Mouse (Mus musculus) intestine, postnatal 0 days (tissue): ENCODE data around the gene Coq5. TPM values are rescaled to one million over a fixed set of nuclear protein-coding genes. Genes with fewer than 3 reads are reported as not detected.
A peak's percentile ranks its signal among the peaks of the same experiment; 100 is the strongest.
"Not testable (repeated sequence)": the region's sequence is repeated elsewhere in the genome, so short reads cannot be mapped to it uniquely, and the experiment has no call there.

Experiments
- ATAC-seq: fragments of 200-750 bp; cut with Nextera tagmentation; 2 replicates; pipeline ENCODE4 v1.8.0; 2017; ENCODE audit warnings: mild to moderate bottlenecking, moderate TSS enrichment, moderate library complexity
- H3K27ac ChIP-seq: fragments of 300-500 bp; sonication (generic); 2 replicates; pipeline ENCODE4 v1.5.1; 2014; ENCODE audit warnings: mild to moderate bottlenecking, low read depth, low read length, moderate library complexity
- H3K27me3 ChIP-seq: fragments of 300-500 bp; sonication (generic); replicated peaks from 2 replicates; pipeline ENCODE4 v1.6.1; 2014; ENCODE audit warnings: low read length, mixed read lengths; ENCODE audit not compliant: control insufficient read depth, insufficient read depth
- H3K36me3 ChIP-seq: fragments of 300-500 bp; sonication (generic); 2 replicates; pipeline ENCODE4 v1.6.1; 2014; ENCODE audit warnings: mild to moderate bottlenecking, moderate library complexity; ENCODE audit not compliant: control insufficient read depth, insufficient read depth
- H3K4me1 ChIP-seq: fragments of 300-500 bp; sonication (generic); replicated peaks from 2 replicates; pipeline ENCODE4 v1.6.1; 2014; ENCODE audit warnings: antibody characterized with exemption, low read length, mixed read lengths; ENCODE audit not compliant: control insufficient read depth, insufficient read depth
- H3K4me2 ChIP-seq: fragments of 300-500 bp; sonication (generic); replicated peaks from 2 replicates; pipeline ENCODE4 v1.6.1; 2014; ENCODE audit warnings: low read depth, mild to moderate bottlenecking, moderate library complexity
- H3K4me3 ChIP-seq: fragments of 300-500 bp; sonication (generic); 2 replicates; pipeline ENCODE4 v1.5.1; 2014; ENCODE audit warnings: low read depth, low read length
- H3K9ac ChIP-seq: fragments of 300-500 bp; sonication (generic); 2 replicates; pipeline ENCODE4 v1.6.1; 2014; ENCODE audit warnings: mild to moderate bottlenecking, low read depth, low read length
- H3K9me3 ChIP-seq: fragments of 300-500 bp; sonication (generic); 2 replicates; pipeline ENCODE4 v1.6.1; 2016; ENCODE audit warnings: mixed run types; ENCODE audit not compliant: control insufficient read depth
- CTCF ChIP-seq: sonication (generic); IDR thresholded peaks from 2 replicates; pipeline ENCODE4 v1.5.1; 2016; ENCODE audit warnings: low read depth, mild to moderate bottlenecking, control low read depth, antibody characterized with exemption, moderate library complexity
- WGBS: fragments of 180-500 bp; shearing (Covaris S2); extraction: QIAGEN DNeasy Blood & Tissue Kit; methylation state at CpG from one replicate; pipeline ENCODE4 v1.1.7; 2014; 5-methylcytosine and 5-hydroxymethylcytosine counted together
- polyA plus RNA-seq: library from polyadenylated mRNA; unstranded; fragments of >200 nt; fragmentation: Nextera tagmentation; extraction: Ambion mirVana; gene quantifications from 2 replicates; pipeline ENCODE4 v1.2.1, GENCODE M21; 2015

Gene Coq5
- polyA plus RNA-seq, 1 experiment from 2014 or later = 32.4 TPM

DNA sequence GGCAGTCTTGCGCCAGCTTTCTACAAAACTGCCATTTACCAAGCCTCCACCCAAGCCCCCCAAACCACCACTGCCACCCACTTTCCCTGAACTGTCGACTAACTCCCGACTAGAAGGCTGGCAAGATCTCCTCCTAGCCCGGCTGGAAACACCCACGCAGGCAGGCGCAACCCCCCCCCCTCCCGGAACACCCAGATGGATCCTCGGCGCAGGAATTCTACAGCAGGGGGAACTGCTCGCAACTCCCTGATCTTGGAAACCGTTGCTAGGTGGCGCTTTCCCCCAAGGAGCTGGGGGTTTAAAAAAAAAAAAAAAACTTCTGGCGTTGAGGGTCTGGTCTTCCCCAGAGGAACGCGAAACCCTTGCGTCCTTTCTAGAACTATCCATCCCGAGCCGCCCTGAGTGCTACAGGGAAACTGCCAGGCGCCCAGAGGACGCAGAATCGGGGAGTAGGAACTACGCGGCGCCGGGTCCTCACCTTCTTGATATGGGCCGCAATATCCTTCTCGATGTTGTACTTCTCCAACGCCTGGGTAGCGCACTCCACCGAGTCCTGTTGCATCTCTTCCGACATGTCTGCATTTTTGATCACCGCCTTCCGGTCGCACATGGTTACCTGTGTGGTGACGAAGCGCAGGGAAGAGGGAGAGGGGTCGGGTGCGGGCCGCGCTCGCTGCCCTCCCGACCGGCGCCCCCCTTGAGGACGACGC lies 20.7 kb downstream of the Coq5 start:
- no peaks in the 10 kb centered on the region for H3K4me1 ChIP-seq
- peak; percentile 67 for TF ChIP-seq CTCF
- ATAC-seq = peak; percentile 22
- peaks cover 13% of the 10 kb centered on the region for H3K36me3 ChIP-seq
- peak overlapping the region; percentile 91 for H3K4me2 ChIP-seq
- H3K9ac ChIP-seq = peak overlapping the region; percentile 67
- peak overlapping the region; percentile 80 for H3K4me3 ChIP-seq
- H3K9me3 ChIP-seq = no peaks in the 10 kb centered on the region
- H3K27me3 ChIP-seq = no peaks in the 10 kb centered on the region
- peak overlapping the region; percentile 83 for H3K27ac ChIP-seq
- under 1% methylated on average over 45 of the region's 46 CpGs for WGBS

DNA sequence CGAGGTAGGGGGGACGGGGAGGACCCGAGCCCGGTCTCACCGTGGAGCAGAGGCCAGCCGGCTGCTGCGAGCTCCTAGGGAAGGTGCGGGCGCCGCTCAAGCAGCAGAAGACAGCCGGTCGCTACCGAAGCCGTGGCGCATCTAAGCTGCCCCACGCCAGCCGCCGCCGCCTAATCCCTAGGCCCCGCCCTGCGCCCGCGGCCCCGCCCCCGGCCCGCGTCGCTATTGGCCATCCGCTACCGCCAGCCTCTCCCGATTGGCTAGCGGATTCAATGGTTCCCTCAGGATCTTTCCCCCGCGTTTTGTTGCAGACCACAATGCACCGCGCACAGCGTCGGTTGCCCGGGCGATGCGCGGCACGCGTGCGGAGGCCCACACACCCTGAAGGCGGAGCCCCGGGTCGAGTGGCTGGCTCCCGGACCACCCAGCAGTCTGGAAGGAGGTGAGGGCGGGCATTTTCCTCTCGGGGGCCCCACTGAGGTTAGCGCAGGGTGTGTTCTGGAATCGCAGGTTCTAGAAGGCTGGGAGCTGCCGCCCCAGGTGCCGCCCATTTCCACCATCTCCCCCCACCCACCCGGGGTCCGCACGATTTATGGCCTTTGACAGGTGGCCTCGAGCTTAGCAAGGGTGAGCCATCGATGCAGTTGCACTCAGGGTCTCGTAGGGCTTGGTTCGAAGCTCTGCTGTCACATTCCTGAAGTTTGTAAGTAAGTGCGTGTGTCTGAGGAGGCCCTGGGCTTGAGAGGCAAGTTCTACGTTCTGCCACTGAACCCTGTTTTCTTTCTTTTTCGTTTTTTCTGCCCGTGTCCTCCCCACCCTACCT lies 21.5 kb downstream of the Coq5 start, which contains the start of gene Dynll1:
Gene Dynll1 (minus strand): TSS at position 208 of the 823 bp plus-strand sequence.
- Histone ChIP-seq H3K36me3 (peaks cover 5% of the 10 kb centered on the region), H3K27ac (peak within 1 kb of the TSS; percentile 83), H3K27me3 (no peaks in the 10 kb centered on the region), H3K9ac (peak within 1 kb of the TSS; percentile 67), H3K4me3 (peak within 1 kb of the TSS; percentile 80), H3K9me3 (no peaks in the 10 kb centered on the region), H3K4me1 (no peaks in the 10 kb centered on the region), H3K4me2 (peak within 1 kb of the TSS; percentile 91)
- ATAC-seq = peak; percentile 95
- WGBS = under 1% methylated on average over 63 of the region's 66 CpGs
- peak; percentile 37 for TF ChIP-seq CTCF

DNA sequence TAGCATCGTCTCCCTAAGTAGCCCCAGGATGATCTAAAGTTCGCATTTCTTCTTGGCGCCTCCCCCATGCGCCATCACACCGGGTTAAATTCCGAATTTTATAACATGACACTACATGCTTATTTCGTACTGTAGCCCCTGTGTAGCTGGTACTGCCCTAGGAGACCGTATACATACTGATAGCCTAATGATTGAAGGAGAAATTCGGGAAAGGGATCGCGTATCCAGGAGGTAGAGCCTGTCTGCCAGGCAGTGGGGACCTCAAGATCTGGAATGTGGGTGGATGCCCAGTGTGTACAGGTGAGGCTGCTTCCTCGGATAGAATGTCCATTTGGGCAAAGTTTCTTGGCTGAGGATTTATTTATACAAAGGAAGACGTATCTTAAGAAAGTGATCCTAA lies 22.1 kb downstream of the Coq5 start:
- Histone ChIP-seq H3K4me2 (peak overlapping the region; percentile 91), H3K4me1 (no peaks in the 10 kb centered on the region), H3K9ac (peak overlapping the region; percentile 31; the same call in 1 of the 2 replicates), H3K27me3 (no peaks in the 10 kb centered on the region), H3K4me3 (peak overlapping the region; percentile 80), H3K36me3 (no peaks in the 10 kb centered on the region; the same call in 1 of the 2 replicates), H3K27ac (no peak overlapping the region), H3K9me3 (no peaks in the 10 kb centered on the region)
- ATAC-seq = no peak
- no peak for TF ChIP-seq CTCF
- 24% methylated on average over 13 of the region's 13 CpGs for WGBS

DNA sequence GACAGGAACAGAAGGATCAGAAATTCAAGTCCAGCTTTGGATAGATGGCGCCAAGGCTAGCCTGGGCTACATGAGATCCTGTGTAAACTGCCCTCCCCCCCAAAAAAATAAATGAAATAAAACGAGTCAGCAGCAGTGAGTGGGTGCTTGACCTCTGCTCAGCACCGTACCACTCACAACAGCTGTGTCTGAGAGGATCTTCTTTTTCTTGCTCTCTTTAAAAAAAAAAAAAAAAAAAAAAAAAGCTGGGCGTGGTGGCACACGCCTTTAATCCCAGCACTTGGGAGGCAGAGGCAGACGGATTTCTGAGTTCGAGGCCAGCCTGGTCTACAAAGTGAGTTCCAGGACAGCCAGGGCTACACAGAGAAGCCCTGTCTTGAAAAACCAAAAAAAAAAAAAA lies 22.7 kb downstream of the Coq5 start:
- not testable (repeated sequence) for H3K9me3 ChIP-seq, H3K27ac ChIP-seq, H3K9ac ChIP-seq, H3K27me3 ChIP-seq, ATAC-seq, H3K4me1 ChIP-seq, H3K4me3 ChIP-seq, H3K36me3 ChIP-seq
- WGBS = 79% methylated on average over 3 of the region's 7 CpGs
- peak overlapping the region; percentile 91; the same call in 1 of the 2 replicates for H3K4me2 ChIP-seq

DNA sequence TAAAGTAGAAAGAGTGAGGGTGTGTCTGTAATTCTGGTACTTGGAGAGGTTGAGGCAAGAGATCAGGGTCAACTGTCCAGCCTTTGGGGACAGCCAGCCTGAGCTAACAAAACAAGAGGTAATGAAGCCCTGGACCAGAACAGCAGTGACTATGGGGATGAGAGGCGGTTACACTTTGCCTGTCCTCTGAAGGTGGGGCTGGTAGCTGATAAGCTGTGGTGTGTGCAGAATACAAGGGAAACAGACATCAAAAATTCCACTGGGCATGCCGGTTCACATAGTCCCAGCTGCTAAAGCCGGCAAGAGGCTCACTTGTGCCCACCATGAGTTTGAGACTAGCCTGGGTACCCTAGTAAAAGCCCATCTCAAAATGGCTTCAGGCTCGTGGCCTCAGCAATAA lies 32.9 kb downstream of the Coq5 start:
- no peak for TF ChIP-seq CTCF

More for the DNA sequence above, 32.9 kb downstream of the Coq5 start:
- 49% methylated on average over 4 of the region's 4 CpGs for WGBS
- no peak overlapping the region for H3K27ac ChIP-seq
- no peaks in the 10 kb centered on the region for H3K36me3 ChIP-seq
- no peak overlapping the region for H3K4me3 ChIP-seq
- no peak for ATAC-seq
- peaks cover 4% of the 10 kb centered on the region; the same call in 1 of the 2 replicates for H3K4me1 ChIP-seq
- H3K9ac ChIP-seq = no peak overlapping the region
- H3K9me3 ChIP-seq = no peaks in the 10 kb centered on the region
- H3K27me3 ChIP-seq = no peaks in the 10 kb centered on the region
- no peak overlapping the region for H3K4me2 ChIP-seq
